Mouse (Mus musculus): ENCODE measurements at regions not wholly inside any gene's neighbourhood (a gene's known extent, or its start where the extent isn't known, plus 50 kb on each side); places are given as distances from the start of the nearest gene placed in this dataset.

- TF ChIP-seq CTCF (IDR thresholded peaks at IDR 0.05; ENCODE audit: control insufficient read depth, insufficient read depth, insufficient read length) (no peak), CEBPB (IDR thresholded peaks at IDR 0.05; ENCODE audit: low read depth) (no peak), USF1 (IDR thresholded peaks at IDR 0.05; ENCODE audit: low read depth) (no peak), MYOD1 (IDR thresholded peaks at IDR 0.05; ENCODE audit: control insufficient read depth, insufficient read length, low read depth) (no peak)
Measured at GRCm38 (mm10) chr1:18524485-18524884, 259.5 kb upstream of the Defb41 start.

Data from C2C12 (cell line).